In the genomic region with DNA sequence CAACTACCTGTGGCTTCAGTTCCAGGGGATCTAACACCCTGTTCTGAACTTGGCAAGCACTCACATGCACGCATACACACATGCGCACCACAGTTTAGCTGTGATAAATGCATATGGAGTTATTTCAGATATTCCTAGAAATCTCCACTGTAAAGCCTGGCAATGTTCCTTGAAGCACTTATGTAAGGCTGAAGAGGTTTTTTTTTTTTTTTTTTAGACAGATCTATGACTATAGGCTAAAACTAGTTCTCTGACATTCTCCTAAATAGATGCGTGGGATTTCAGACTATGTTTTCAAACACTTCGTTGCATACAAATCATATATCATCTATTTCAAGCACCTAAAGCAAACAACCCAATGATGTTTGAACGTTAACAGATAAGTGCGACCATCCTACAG, we compare ENCODE assay signal across 12 mouse cellular contexts.
"Had no signal": no experiment of that assay in that cellular context is flagged by ENCODE, and none has a peak within 500 bp of the region (broad histone marks: within the 10 kb centered on the region; RNA-seq: fewer than 3 reads in every experiment).

No protein-coding gene starts in this region.

- H3K4me1 ChIP-seq: intestine, embryonic 15.5 days; limb, embryonic 13.5 days; midbrain, embryonic 10.5 days; neural tube, embryonic 12.5 days had no signal

- H3K27me3 ChIP-seq: intestine, embryonic 15.5 days; kidney, embryonic 15.5 days; limb, embryonic 13.5 days; neural tube, embryonic 12.5 days had no signal

- ATAC-seq: intestine, embryonic 15.5 days had no signal

- H3K36me3 ChIP-seq: intestine, embryonic 15.5 days; kidney, embryonic 15.5 days; limb, embryonic 13.5 days; midbrain, embryonic 10.5 days; neural tube, embryonic 12.5 days had no signal

- H3K9me3 ChIP-seq: neural tube, embryonic 12.5 days had no signal

- DNase-seq: kidney, adult 18-20 months; kidney, postnatal 14 days; lung, adult 18-20 months; lung, postnatal 4 days; midbrain, embryonic 14.5 days; thymus, postnatal 4 days had no signal

- H3K4me3 ChIP-seq: intestine, embryonic 15.5 days; kidney, embryonic 15.5 days; limb, embryonic 13.5 days; midbrain, embryonic 10.5 days; neural tube, embryonic 12.5 days had no signal

- H3K4me2 ChIP-seq: intestine, embryonic 15.5 days; kidney, embryonic 15.5 days; limb, embryonic 13.5 days; neural tube, embryonic 12.5 days had no signal

- H3K9ac ChIP-seq: intestine, embryonic 15.5 days; kidney, embryonic 15.5 days; limb, embryonic 13.5 days; liver, embryonic 14.5 days; neural tube, embryonic 12.5 days had no signal

- H3K27ac ChIP-seq: intestine, embryonic 15.5 days; kidney, embryonic 15.5 days; limb, embryonic 13.5 days; liver, embryonic 14.5 days; midbrain, embryonic 10.5 days; neural tube, embryonic 12.5 days had no signal
